Mouse (Mus musculus) right cerebral cortex, adult 18-20 months (tissue): ENCODE measurements at regions not wholly inside any gene's neighbourhood (a gene's known extent, or its start where the extent isn't known, plus 50 kb on each side); places are given as distances from the start of the nearest gene placed in this dataset.

ENCODE experiments used
- DNase-seq: peaks from one replicate; pipeline ENCODE4 v3.0.0; 2022; ENCODE audit warnings: mixed read lengths

GRCm38 (mm10) chr16:5537286-5538204 is 281.8 kb upstream of the Eef2kmt start:
- no peak for DNase-seq

GRCm38 (mm10) chr16:5536515-5536972 is 280.8 kb upstream of the Eef2kmt start:
- DNase-seq = no peak

- DNase-seq = no peak
Measured at GRCm38 (mm10) chr16:5535414-5535813, 279.6 kb upstream of the Eef2kmt start.

- DNase-seq = peak; percentile 80
Measured at GRCm38 (mm10) chr16:5534862-5535261, 279.1 kb upstream of the Eef2kmt start.

GRCm38 (mm10) chr16:5534385-5534784 is 278.6 kb upstream of the Eef2kmt start:
- no peak for DNase-seq

- DNase-seq = no peak
Measured at GRCm38 (mm10) chr16:5532281-5532680, 276.5 kb upstream of the Eef2kmt start.

GRCm38 (mm10) chr16:5529823-5530222 is 274.0 kb upstream of the Eef2kmt start:
- no peak for DNase-seq

GRCm38 (mm10) chr16:5527936-5528335 is 272.2 kb upstream of the Eef2kmt start:
- no peak for DNase-seq

- DNase-seq = no peak
Measured at GRCm38 (mm10) chr16:5524375-5524774, 268.6 kb upstream of the Eef2kmt start.

- DNase-seq = no peak
Measured at GRCm38 (mm10) chr16:5523402-5524021, 267.7 kb upstream of the Eef2kmt start.

- DNase-seq = no peak
Measured at GRCm38 (mm10) chr16:5517746-5518145, 262.0 kb upstream of the Eef2kmt start.

GRCm38 (mm10) chr16:5515867-5516266 is 260.1 kb upstream of the Eef2kmt start:
- DNase-seq = no peak

GRCm38 (mm10) chr16:5507261-5507660 is 251.5 kb upstream of the Eef2kmt start:
- no peak for DNase-seq

GRCm38 (mm10) chr16:5501961-5502360 is 246.2 kb upstream of the Eef2kmt start:
- DNase-seq = no peak

GRCm38 (mm10) chr16:5496051-5496685 is 240.4 kb upstream of the Eef2kmt start:
- DNase-seq = no peak

GRCm38 (mm10) chr16:5493352-5493751 is 237.6 kb upstream of the Eef2kmt start:
- DNase-seq = no peak

- DNase-seq = no peak
Measured at GRCm38 (mm10) chr16:5487259-5487658, 231.5 kb upstream of the Eef2kmt start.

GRCm38 (mm10) chr16:5483337-5483736 is 227.6 kb upstream of the Eef2kmt start:
- no peak for DNase-seq

GRCm38 (mm10) chr16:5480148-5480547 is 224.4 kb upstream of the Eef2kmt start:
- DNase-seq = peak; percentile 53

- no peak for DNase-seq
Measured at GRCm38 (mm10) chr16:5478970-5479369, 223.2 kb upstream of the Eef2kmt start.

GRCm38 (mm10) chr16:5471321-5471720 is 215.5 kb upstream of the Eef2kmt start:
- peak; percentile 14 for DNase-seq

GRCm38 (mm10) chr16:5467587-5467986 is 211.8 kb upstream of the Eef2kmt start:
- peak; percentile 15 for DNase-seq

GRCm38 (mm10) chr16:5466760-5467159 is 211.0 kb upstream of the Eef2kmt start:
- no peak for DNase-seq
